Mouse (Mus musculus) MN1 (cell line): ENCODE data around the gene Gpr19.

Experiments
- DNase-seq: peaks from one replicate; pipeline ENCODE4 v3.0.0-alpha.2; 2016; ENCODE audit warnings: low spot score

Gene Gpr19

DNA sequence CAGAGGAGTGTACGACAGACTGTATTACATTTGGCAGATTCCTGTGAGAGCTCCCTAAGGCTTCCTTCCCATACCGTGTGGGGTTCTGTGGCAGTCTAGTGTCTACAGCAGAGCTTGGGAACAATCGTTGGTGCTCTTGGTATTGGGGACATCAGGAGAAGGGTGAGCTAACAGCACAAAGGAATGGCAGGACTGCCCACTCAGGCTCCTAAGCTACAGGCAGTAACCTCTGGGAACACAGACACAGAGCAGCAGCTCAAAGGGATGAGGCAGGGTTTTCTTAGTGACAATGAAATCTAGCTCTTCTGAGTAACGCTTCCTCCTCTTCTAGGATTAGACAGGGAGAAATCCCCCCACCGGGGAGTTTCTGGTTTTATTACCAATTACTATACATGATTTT lies 11.4 kb downstream of the Gpr19 start:
- peak; percentile 43 for DNase-seq

GRCm38 (mm10) chr6:134886475-134886874 lies 11.9 kb downstream of the Gpr19 start:
- DNase-seq, result peak; percentile 53

- DNase-seq, result no peak
Measured at GRCm38 (mm10) chr6:134885515-134885914, 12.9 kb downstream of the Gpr19 start.

DNA sequence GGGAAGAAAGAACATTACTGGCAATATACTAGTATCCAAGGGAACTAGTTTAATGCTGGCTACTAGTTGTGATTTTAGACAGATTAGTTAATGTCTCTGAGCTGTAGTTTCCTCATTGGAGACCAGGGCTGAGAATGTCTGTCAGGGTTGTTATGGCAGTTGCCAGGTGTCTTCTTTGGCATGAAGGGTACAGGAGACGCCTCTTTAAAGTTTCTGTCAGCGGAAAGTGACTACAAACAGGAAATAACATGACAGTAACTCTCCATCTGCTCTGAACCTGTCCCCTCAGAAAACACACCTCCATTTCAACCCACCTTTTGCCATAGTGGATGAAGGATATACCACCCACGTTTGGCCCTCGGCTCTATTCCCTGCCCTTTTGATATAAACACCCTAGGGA lies 14.7 kb downstream of the Gpr19 start:
- no peak for DNase-seq

DNA sequence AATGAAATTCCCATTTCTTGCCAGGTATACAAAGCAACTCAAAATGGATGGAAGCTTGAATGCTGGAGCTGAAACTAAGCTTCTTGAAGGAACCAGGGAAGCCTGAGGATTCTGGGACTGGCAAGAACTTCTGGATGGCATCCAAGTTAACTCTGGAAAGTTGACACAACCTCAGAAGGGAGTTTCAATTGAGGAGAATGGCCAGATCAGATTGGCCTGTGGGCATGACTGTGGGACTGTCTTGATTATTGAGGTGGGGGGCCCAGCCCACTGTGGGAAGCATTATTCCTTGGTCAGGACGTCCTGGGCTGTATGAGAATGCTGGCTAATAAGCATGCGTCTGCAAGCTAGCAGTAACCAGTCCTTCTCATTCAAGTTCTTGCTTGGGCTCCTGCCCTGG lies 18.3 kb downstream of the Gpr19 start:
- DNase-seq, result no peak

DNA sequence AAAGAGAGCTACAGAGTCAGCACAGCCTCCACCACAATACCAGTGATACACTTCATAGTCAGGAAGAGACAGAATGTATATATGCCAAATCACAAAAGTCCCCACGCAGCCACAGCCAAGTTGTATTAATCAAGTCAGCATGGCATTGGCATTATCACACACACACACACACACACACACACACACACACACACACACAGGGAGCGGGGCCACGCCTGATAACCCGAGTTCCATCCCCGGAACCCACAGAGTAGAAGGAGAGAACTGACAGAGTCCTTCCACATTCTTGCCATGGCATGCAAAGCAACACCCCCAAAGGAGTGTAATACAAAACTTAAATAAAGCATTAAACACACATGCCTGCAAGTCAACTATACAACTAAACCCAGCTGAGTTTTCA lies 18.8 kb downstream of the Gpr19 start:
- DNase-seq, result no peak

DNA sequence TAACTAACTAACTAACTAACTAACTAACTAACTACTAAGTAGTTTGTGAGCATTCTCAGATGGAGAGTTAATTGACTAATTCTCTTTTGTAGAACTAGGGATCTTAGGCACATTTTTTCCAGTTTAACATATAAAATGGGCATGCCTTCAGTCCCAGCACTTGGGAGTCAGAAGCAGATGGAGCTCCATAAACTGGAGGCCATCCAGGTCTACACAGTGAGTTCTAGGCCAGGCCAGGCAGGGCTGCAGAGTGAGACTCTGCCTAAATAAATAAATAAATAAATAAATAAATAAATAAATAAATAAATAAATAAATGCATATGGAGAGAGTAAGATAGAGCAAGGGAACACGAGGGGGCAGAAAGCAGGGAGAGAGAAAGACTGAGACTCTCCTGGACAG lies 20.5 kb downstream of the Gpr19 start:
- no peak for DNase-seq

DNA sequence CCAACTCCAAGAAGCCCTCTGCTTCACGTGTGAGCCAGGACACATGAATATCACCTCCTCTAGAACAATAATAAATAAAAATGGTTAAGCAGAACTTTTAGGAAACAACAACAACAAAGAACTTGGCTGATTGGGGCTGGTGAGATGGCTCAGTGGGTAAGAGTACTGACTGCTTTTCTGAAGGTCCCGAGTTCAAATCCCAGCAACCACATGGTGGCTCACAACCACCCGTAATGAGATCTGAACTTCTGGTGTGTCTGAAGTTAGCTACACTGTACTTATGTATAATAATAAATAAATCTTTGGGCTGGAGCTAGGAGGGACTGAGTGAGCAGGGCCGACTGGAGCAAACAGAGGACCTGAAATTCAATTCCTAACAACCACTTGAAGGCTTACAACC lies 21.1 kb downstream of the Gpr19 start:
- no peak for DNase-seq

DNA sequence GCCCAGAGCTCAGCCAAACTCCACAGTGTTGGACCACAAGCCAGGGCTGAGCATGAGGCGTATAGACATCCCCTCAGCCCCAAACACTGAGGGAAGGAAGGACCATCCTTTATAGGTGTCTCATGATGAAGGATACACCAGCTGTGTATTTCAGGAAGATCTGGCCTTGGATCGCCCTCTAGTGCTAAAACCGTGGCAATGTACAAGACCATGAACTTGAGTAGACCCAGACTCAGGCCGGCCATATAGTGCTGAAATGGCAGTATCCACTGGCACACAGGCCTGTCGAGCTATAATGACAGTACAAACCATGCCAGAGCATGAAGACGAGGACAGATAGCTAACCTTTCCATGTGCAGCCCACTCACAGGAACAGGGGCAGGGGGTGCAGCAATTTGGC lies 21.6 kb downstream of the Gpr19 start:
- peak; percentile 45 for DNase-seq

GRCm38 (mm10) chr6:134873018-134873417 lies 25.4 kb downstream of the Gpr19 start:
- DNase-seq, result no peak

GRCm38 (mm10) chr6:134872236-134872635 lies 26.1 kb downstream of the Gpr19 start:
- DNase-seq, result no peak

DNA sequence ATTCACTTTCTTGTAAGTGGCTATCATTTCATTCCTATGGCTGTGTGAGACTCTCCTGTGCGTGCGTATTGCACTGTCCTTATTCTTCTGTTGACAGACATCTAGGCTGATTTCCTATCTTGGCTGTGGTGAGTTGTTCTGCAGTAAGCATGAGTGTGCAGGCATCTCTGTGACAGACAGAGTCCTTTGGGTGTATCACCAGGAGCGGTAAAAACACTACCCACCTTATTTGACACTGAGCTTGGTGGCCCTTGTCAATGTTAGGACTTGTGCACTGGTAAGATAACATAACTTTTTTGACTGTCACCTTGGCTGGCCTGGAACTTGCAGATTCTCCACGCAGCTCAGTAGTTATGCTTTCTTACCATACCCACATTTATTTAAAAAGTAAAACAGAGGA lies 27.5 kb downstream of the Gpr19 start:
- no peak for DNase-seq

- DNase-seq, result no peak
Measured at GRCm38 (mm10) chr6:134870209-134870742, 28.1 kb downstream of the Gpr19 start.

DNA sequence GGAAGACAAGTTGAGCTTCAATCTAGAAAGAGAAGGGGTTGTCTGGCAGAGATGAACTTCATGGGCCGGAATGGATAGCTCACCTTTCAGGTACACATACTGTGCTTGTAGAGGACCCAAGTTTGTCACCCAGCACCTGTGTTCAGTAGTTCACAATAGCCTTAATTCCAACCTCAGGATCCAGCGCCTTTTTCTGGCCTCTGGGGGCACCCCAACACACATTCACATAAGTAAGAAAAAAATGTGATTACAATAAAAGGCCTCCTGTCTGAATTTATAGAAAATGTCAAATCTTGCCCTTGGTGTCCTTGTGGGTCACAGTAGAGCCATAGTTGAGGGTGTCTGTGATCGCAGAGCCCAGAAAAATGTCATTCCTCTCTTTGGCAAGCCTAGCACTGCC lies 31.1 kb downstream of the Gpr19 start:
- DNase-seq, result no peak

- no peak for DNase-seq
Measured at GRCm38 (mm10) chr6:134866113-134866512, 32.3 kb downstream of the Gpr19 start.

GRCm38 (mm10) chr6:134863146-134863545 lies 35.2 kb downstream of the Gpr19 start:
- DNase-seq, result peak; percentile 94

GRCm38 (mm10) chr6:134862671-134863104 lies 35.7 kb downstream of the Gpr19 start:
- DNase-seq, result peak; percentile 82

DNA sequence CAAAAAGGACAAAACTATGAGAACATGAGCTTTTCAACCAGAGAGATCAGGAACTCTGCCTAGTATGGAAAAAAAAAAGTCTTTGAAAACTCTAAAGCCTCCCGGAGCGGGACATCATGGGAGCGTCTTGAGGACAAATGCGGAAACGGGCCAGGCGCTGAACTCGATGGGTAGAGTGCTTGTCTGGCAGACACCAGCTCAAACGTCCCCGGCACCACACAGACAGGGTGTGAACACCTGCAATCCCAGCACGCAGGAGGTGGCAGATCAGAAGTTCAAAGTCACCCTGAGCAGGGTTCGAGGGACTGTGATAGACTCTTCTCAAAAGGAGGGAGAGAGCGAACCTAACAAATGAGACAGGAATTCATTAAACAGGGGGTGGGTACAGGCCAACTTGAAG lies 37.0 kb downstream of the Gpr19 start:
- no peak for DNase-seq

DNA sequence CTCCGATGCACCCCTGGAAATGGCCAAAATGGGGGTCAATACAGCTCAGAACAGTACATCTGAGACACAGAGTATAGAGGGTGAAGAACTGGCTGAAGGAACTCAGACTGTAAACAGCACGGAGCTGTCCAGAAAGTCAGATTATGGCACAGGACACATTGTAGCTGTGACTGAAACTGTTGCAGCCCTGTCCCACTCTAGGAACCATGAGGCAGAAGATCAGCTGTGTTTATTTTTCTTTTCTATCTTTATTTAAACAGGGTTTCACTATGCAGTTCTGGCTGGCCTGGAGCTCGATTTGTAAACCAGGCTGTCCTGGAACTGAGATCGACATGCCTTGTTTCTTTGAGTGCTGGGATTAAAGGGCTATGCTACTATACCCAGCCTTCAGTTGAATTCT lies 38.1 kb downstream of the Gpr19 start:
- no peak for DNase-seq

GRCm38 (mm10) chr6:134859021-134859420 lies 39.4 kb downstream of the Gpr19 start:
- no peak for DNase-seq

DNA sequence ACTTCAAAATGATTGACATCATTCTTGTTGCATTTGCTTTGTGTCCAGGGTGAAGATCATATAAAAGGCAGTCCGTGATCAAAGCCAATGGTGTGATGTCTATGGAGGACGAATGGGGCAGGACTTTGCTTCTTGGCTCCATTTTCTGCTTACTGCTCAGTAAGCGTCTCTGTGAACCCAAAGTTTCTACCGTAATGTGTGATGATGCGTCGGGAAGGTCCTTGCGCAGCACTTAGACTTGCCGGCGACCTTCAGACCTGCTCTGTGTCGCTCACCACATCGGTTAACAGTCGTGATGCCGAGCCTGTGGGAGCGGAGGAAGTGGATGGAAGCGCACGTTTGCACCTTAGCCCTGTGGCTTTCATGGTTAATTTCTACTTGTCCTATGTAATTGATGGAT lies 42.5 kb downstream of the Gpr19 start:
- no peak for DNase-seq

DNA sequence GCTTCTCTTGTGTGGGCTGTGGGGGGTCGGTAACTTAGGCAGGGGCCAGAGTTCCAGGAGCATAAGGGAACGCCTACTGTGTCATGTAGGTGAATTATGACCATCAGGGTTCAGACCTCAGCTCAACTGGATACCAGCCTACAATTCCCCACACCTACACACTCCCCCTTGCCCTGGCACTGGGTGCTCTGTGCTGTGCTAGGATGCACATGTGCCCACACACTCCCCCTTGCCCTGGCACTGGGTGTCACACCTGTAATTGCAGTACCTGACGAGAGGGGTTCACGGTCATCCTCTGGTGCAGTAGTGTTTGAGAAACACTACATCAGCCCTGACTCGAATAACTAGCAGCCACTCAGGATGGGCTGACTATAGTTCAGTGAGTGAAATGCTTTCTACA lies 43.6 kb downstream of the Gpr19 start:
- DNase-seq, result no peak

GRCm38 (mm10) chr6:134849985-134850384 lies 48.4 kb downstream of the Gpr19 start:
- DNase-seq, result no peak

GRCm38 (mm10) chr6:134849461-134849860 lies 48.9 kb downstream of the Gpr19 start:
- no peak for DNase-seq
